Mouse (Mus musculus) erythroblast, embryonic 14.5 days (primary cell): ENCODE measurements at regions not wholly inside any gene's neighbourhood (a gene's known extent, or its start where the extent isn't known, plus 50 kb on each side); places are given as distances from the start of the nearest gene placed in this dataset.

Experiments
- GATA1 ChIP-seq: IDR thresholded peaks from 2 replicates; pipeline ENCODE4 v1.6.1; 2012; ENCODE audit warnings: low read length, inconsistent platforms, mixed read lengths
- TAL1 ChIP-seq: IDR thresholded peaks from 3 replicates; pipeline ENCODE4 v1.6.1; 2012; ENCODE audit warnings: low read length, inconsistent platforms, mixed read lengths

DNA sequence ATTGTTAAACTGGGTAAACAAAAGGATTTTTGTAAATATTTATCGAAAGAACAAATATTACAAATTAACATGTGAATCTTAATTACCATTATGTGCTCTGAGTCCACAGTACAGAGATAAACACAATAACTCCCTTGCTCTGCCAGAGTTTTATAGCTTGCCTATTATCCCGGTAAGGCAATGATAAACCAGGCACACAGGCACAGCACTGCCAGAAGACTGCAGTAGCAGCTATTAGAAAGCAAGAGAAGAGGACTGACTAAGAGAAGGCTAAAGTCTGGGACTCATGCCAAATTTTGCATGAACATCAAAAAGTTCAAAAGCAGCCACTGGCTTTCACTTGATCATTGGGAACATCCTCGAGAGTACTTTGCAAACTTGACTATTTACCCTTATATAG, 316.9 kb downstream of the Mef2c start:
- TF ChIP-seq TAL1 (no peak), GATA1 (no peak)
